In genomic region chr7:108972273-108972672, GRCm38 (mm10) we compare ENCODE assay signal across 9 mouse cellular contexts. TPM values are rescaled to one million over a fixed set of nuclear protein-coding genes. Genes with fewer than 3 reads are reported as not detected.
DNase-seq lines count a peak whose midpoint lies in the region; ATAC-seq and TF ChIP-seq lines count a peak whose summit lies in the region.
"Had no signal": no experiment of that assay in that cellular context is flagged by ENCODE, and none has a peak within 500 bp of the region (broad histone marks: within the 10 kb centered on the region; RNA-seq: fewer than 3 reads in every experiment).

No protein-coding gene starts in this region.

- H3K4me3 ChIP-seq in heart, postnatal 0 days (ENCODE audit: low read depth, low read length): no peak overlapping the region
- H3K4me3 ChIP-seq in forebrain, embryonic 11.5 days (ENCODE audit: low read depth, low read length): no peak overlapping the region
- no peak overlapping the region for H3K4me3 ChIP-seq in midbrain, embryonic 14.5 days (replicated peaks; ENCODE audit: low read depth, low read length)

- no peaks in the 10 kb centered on the region for H3K36me3 ChIP-seq in heart, postnatal 0 days (replicated peaks; ENCODE audit: control insufficient read depth, insufficient read depth, low read length)
- H3K36me3 ChIP-seq in forebrain, embryonic 11.5 days (ENCODE audit: control insufficient read depth, insufficient read depth, low read length): no peaks in the 10 kb centered on the region
- no peaks in the 10 kb centered on the region for H3K36me3 ChIP-seq in midbrain, embryonic 14.5 days (ENCODE audit: control insufficient read depth, insufficient read depth, low read length)

- no peak overlapping the region for H3K9ac ChIP-seq in heart, postnatal 0 days (replicated peaks; ENCODE audit: low read depth, low read length)
- H3K9ac ChIP-seq in forebrain, embryonic 11.5 days (ENCODE audit: low read length): no peak overlapping the region
- H3K9ac ChIP-seq in midbrain, embryonic 14.5 days (replicated peaks; ENCODE audit: low read length): no peak overlapping the region

- ATAC-seq in heart, postnatal 0 days (ENCODE audit: insufficient read depth, low read depth): 0 out of 2 replicates have a peak, but pooled peaks have one; percentile 11
- peak; percentile 69 for ATAC-seq in forebrain, embryonic 11.5 days (replicated peaks; ENCODE audit: low FRiP score)
- ATAC-seq in midbrain, embryonic 14.5 days (ENCODE audit: low FRiP score, low TSS enrichment): peak; percentile 86

- DNase-seq in heart, postnatal 0 days (ENCODE audit: low spot score): no peak
- DNase-seq in heart, postnatal 14 days: no peak
- peak; percentile 90 for DNase-seq in brain, embryonic 14.5 days (ENCODE audit: low read depth)
- DNase-seq in forebrain, embryonic 11.5 days (ENCODE audit: low spot score): peak; percentile 65
- peak; percentile 88 for DNase-seq in midbrain, embryonic 14.5 days
- DNase-seq in thymus, postnatal 0 days (ENCODE audit: low spot score): no peak
- DNase-seq in layer of hippocampus, adult 9-11 months: no peak
- no peak for DNase-seq in layer of hippocampus, adult 9-10 months (ENCODE audit: low spot score)
- DNase-seq: kidney, postnatal 10 days had no signal

- H3K4me1 ChIP-seq in heart, postnatal 0 days (ENCODE audit: control insufficient read depth, insufficient read depth): no peaks in the 10 kb centered on the region
- peaks cover 7% of the 10 kb centered on the region; the same call in 1 of the 2 replicates for H3K4me1 ChIP-seq in forebrain, embryonic 11.5 days (replicated peaks; ENCODE audit: control insufficient read depth, insufficient read depth, low read length)
- peaks cover 14% of the 10 kb centered on the region for H3K4me1 ChIP-seq in midbrain, embryonic 14.5 days (ENCODE audit: control insufficient read depth, insufficient read depth, low read length)

- TF ChIP-seq EP300 in heart, postnatal 0 days (IDR thresholded peaks at IDR 0.05; ENCODE audit: low read depth): no peak

- H3K27ac ChIP-seq in heart, postnatal 0 days (ENCODE audit: low read depth): no peak overlapping the region
- no peak overlapping the region for H3K27ac ChIP-seq in forebrain, embryonic 11.5 days (ENCODE audit: low read depth, low read length)
- peak overlapping the region; percentile 75 for H3K27ac ChIP-seq in midbrain, embryonic 14.5 days (replicated peaks; ENCODE audit: low read depth, low read length)

- H3K9me3 ChIP-seq in heart, postnatal 0 days (replicated peaks; ENCODE audit: control insufficient read depth, low read length): no peaks in the 10 kb centered on the region
- H3K9me3 ChIP-seq in forebrain, embryonic 11.5 days (ENCODE audit: control insufficient read depth, low read length): no peaks in the 10 kb centered on the region
- H3K9me3 ChIP-seq in midbrain, embryonic 14.5 days (ENCODE audit: control insufficient read depth, low read length): no peaks in the 10 kb centered on the region

- H3K4me2 ChIP-seq in heart, postnatal 0 days (ENCODE audit: low read depth, low read length): no peak overlapping the region
- no peak overlapping the region for H3K4me2 ChIP-seq in forebrain, embryonic 11.5 days (ENCODE audit: low read depth, low read length, severe bottlenecking)
- H3K4me2 ChIP-seq in midbrain, embryonic 14.5 days (ENCODE audit: low read length): peak overlapping the region; percentile 1; the same call in 1 of the 2 replicates

- no peak for TF ChIP-seq POLR2A in brain, embryonic 14.5 days (IDR thresholded peaks at IDR 0.05; ENCODE audit: borderline replicate concordance, extremely low read depth, insufficient read depth, insufficient read length, poor library complexity, severe bottlenecking)

- 65% methylated on average over 6 of the region's 6 CpGs for WGBS in heart, postnatal 0 days
- 37% methylated on average over 6 of the region's 6 CpGs for WGBS in forebrain, embryonic 11.5 days
- WGBS in midbrain, embryonic 14.5 days: 14% methylated on average over 6 of the region's 6 CpGs

- TF ChIP-seq CTCF in heart, postnatal 0 days (IDR thresholded peaks at IDR 0.05; ENCODE audit: low read depth): no peak
- no peak for TF ChIP-seq CTCF in brain, embryonic 14.5 days (IDR thresholded peaks at IDR 0.05; ENCODE audit: borderline replicate concordance, extremely low read depth, insufficient read depth, insufficient read length)

- no peaks in the 10 kb centered on the region for H3K27me3 ChIP-seq in heart, postnatal 0 days (ENCODE audit: control insufficient read depth, insufficient read depth, low read length)
- no peaks in the 10 kb centered on the region for H3K27me3 ChIP-seq in forebrain, embryonic 11.5 days (ENCODE audit: control insufficient read depth, insufficient read depth, low read length)
- peaks cover 4% of the 10 kb centered on the region; the same call in 1 of the 2 replicates for H3K27me3 ChIP-seq in midbrain, embryonic 14.5 days (ENCODE audit: control insufficient read depth, insufficient read depth, low read length)

- intact Hi-C loops in heart, postnatal 14 days (cut with DNase I): no loop called here

RNA-seq across cellular contexts. Expression of gene Tub, which starts 22.1 kb away (rescaled TPM):
- total RNA-seq in heart, postnatal 0 days (2014; rRNA removed; ENCODE audit: low replicate concordance): 0.88 and 3.9 TPM in 2 replicates
- polyA plus RNA-seq in heart, postnatal 0 days (2015; fragmentation: Nextera tagmentation; extraction: Ambion mirVana): 0.30 and 0.33 TPM in 2 replicates
- total RNA-seq in heart, postnatal 14 days (2021): under 1 TPM; 0.46 to 0.48 TPM
- polyA plus RNA-seq in brain, embryonic 14.5 days (2012; rRNA removed): 109 and 143 TPM in 2 replicates
- polyA plus RNA-seq in forebrain, embryonic 11.5 days (2014; fragmentation: Nextera tagmentation; extraction: Ambion mirVana): 15.1 and 15.6 TPM in 2 replicates
- polyA plus RNA-seq in midbrain, embryonic 14.5 days (2014; fragmentation: Nextera tagmentation; extraction: Ambion mirVana): 39.3 and 47.4 TPM in 2 replicates
- 0.05 and 0.06 TPM in 2 replicates for polyA plus RNA-seq in thymus, postnatal 0 days (2015; fragmentation: Nextera tagmentation; extraction: Ambion mirVana)

RNA-seq across cellular contexts. Expression of gene Eif3f, which starts 38.1 kb away (rescaled TPM):
- 75.7 and 107 TPM in 2 replicates for total RNA-seq in heart, postnatal 0 days (2014; rRNA removed; ENCODE audit: low replicate concordance)
- 42.9 and 47.1 TPM in 2 replicates for polyA plus RNA-seq in heart, postnatal 0 days (2015; fragmentation: Nextera tagmentation; extraction: Ambion mirVana)
- 10 to 100 TPM; 90.2 to 92.6 TPM for total RNA-seq in heart, postnatal 14 days (2021)
- 91.2 and 150 TPM in 2 replicates for polyA plus RNA-seq in brain, embryonic 14.5 days (2012; rRNA removed)
- polyA plus RNA-seq in forebrain, embryonic 11.5 days (2014; fragmentation: Nextera tagmentation; extraction: Ambion mirVana): 87.3 and 96.9 TPM in 2 replicates
- 81.3 and 94.1 TPM in 2 replicates for polyA plus RNA-seq in midbrain, embryonic 14.5 days (2014; fragmentation: Nextera tagmentation; extraction: Ambion mirVana)
- 97.7 and 111 TPM in 2 replicates for polyA plus RNA-seq in thymus, postnatal 0 days (2015; fragmentation: Nextera tagmentation; extraction: Ambion mirVana)

RNA-seq across cellular contexts. Expression of gene Nlrp10, which starts 42.3 kb away (rescaled TPM):
- 9.8 and 16.4 TPM in 2 replicates for total RNA-seq in heart, postnatal 0 days (2014; rRNA removed; ENCODE audit: low replicate concordance)
- polyA plus RNA-seq in heart, postnatal 0 days (2015; fragmentation: Nextera tagmentation; extraction: Ambion mirVana): 15.6 and 15.7 TPM in 2 replicates
- 10 to 100 TPM; 16.4 to 17.9 TPM for total RNA-seq in heart, postnatal 14 days (2021)
- polyA plus RNA-seq in brain, embryonic 14.5 days (2012; rRNA removed): not detected in 2 replicates
- polyA plus RNA-seq in forebrain, embryonic 11.5 days (2014; fragmentation: Nextera tagmentation; extraction: Ambion mirVana): not detected in 2 replicates
- 0.04 TPM in 1 of 2 replicates, not detected in the other for polyA plus RNA-seq in midbrain, embryonic 14.5 days (2014; fragmentation: Nextera tagmentation; extraction: Ambion mirVana)
- polyA plus RNA-seq in thymus, postnatal 0 days (2015; fragmentation: Nextera tagmentation; extraction: Ambion mirVana): 0.04 and 0.13 TPM in 2 replicates

Comparison
In these comparisons a context has a peak if more than half of its experiments do, and no peak if none do; other contexts are left out.
1. ATAC-seq: peak in every context shown above with its lines; median percentile 86 in midbrain, embryonic 14.5 days; 69 in forebrain, embryonic 11.5 days; 11 in heart, postnatal 0 days.
2. DNase-seq: peak in brain, embryonic 14.5 days (single experiment), forebrain, embryonic 11.5 days (single experiment) and midbrain, embryonic 14.5 days (single experiment); none in heart, postnatal 0 days (single experiment), heart, postnatal 14 days (0 of 2), thymus, postnatal 0 days (single experiment), layer of hippocampus, adult 9-11 months (single experiment) and layer of hippocampus, adult 9-10 months (single experiment).
3. RNA of gene Tub, which starts 22.1 kb away (polyA plus RNA-seq): 109 to 143 TPM in brain, embryonic 14.5 days, 39.3 to 47.4 TPM in midbrain, embryonic 14.5 days and 15.1 to 15.6 TPM in forebrain, embryonic 11.5 days; 0.30 to 0.33 TPM in heart, postnatal 0 days and 0.05 to 0.06 TPM in thymus, postnatal 0 days; every median in the first group is over 10 times any median in the second.
4. RNA of gene Nlrp10, which starts 42.3 kb away (polyA plus RNA-seq): 15.6 to 15.7 TPM in heart, postnatal 0 days; 0.04 to 0.13 TPM in thymus, postnatal 0 days, not detected in brain, embryonic 14.5 days, not detected in forebrain, embryonic 11.5 days and 0.04 TPM in midbrain, embryonic 14.5 days; every median in the first group is over 10 times any median in the second.